Mouse (Mus musculus): Measurements from ENCODE around the gene Snx20.

Gene Snx20

GRCm38 (mm10) chr8:88604065-88605038 lies 31.6 kb downstream of the Snx20 start:
- peak; percentile 28 for DNase-seq (ENCODE audit: low spot score)

- no peak for DNase-seq (ENCODE audit: low spot score)
Measured at GRCm38 (mm10) chr8:88603446-88603989, 32.4 kb downstream of the Snx20 start.

- DNase-seq (ENCODE audit: low spot score) = no peak
Measured at GRCm38 (mm10) chr8:88599491-88599890, 36.4 kb downstream of the Snx20 start.

- no peak for DNase-seq (ENCODE audit: low spot score)
Measured at GRCm38 (mm10) chr8:88598578-88598977, 37.4 kb downstream of the Snx20 start.

- DNase-seq (ENCODE audit: low spot score) = no peak
Measured at GRCm38 (mm10) chr8:88596042-88596441, 39.9 kb downstream of the Snx20 start.

- no peak for DNase-seq (ENCODE audit: low spot score)
Measured at GRCm38 (mm10) chr8:88593947-88594346, 42.0 kb downstream of the Snx20 start.

DNA sequence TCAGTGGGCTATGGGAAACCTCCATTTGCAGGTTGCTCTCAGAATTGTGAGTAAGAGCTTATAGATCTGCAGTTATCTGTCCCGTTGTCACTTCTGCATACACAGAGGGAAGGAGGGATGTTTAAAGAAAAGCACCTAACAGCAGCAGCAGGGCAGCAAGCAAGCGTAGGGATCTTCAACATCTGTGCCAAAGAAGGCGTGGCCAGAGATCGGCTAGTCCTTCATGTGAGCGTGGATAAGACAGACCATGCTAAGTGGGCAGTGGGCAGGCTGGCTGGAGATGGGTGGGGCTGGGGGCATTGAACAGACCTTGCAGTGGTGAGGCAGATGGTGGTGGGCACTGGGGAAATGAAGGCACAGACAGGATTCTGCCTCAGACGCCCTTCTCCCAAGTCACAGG lies 45.7 kb downstream of the Snx20 start:
- no peak for DNase-seq (ENCODE audit: low spot score)

GRCm38 (mm10) chr8:88588205-88588889 lies 47.6 kb downstream of the Snx20 start:
- no peak for DNase-seq (ENCODE audit: low spot score)

GRCm38 (mm10) chr8:88583863-88584262 lies 52.1 kb downstream of the Snx20 start:
- no peak for DNase-seq (ENCODE audit: low spot score)

DNA sequence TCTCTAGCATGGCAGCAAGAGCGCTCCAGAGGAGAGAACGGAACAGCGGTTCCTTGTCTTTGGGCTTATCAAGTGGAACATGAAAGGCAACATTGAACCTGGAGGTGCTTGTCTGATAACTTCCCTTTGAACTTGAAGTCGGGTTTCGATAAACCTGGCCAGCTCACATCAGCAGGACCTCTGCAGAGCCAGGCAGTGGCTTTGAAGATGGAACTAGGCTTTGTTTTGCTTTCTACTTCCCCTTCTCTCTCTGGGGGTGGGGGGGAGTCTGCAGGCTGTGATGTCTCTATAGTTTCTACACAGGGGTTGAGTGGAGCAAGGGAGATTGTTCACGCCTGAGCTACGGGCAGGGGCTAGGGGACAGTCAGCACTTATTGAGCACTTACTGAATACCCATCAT lies 55.1 kb downstream of the Snx20 start:
- DNase-seq (ENCODE audit: low spot score) = no peak

DNA sequence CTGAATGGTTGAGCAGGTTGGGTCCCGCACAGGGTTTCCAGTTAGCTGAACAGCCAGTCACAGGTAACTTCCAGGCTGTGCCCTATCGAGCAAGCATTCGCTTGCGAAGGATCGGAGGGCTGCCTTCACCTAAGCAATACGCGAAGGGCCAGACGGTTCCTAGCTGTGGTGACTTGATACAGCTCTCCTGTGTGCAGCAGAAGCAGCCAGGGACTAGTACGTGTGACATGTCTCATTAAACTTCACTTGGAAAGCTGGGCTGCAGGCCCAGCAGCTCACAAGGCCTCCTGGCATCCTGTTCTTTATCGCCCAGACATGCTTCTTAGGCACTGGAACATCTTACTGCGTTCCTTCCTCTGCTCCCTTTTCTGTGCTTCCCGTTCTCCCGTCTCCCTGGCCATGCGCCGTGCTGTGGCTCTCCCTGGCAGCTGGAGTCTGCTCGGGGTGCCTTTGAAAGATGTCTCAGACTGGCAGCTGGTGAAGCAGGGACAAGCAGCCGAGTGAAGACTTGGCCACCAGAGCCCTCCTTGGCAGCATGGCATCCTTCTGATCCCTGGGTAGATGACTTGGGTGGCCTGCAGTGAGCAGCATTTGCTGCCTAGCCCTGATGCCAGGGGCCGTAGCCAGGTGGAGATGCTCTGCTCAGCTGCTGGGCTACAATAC lies 56.1 kb downstream of the Snx20 start:
- no peak for DNase-seq (ENCODE audit: low spot score)

DNA sequence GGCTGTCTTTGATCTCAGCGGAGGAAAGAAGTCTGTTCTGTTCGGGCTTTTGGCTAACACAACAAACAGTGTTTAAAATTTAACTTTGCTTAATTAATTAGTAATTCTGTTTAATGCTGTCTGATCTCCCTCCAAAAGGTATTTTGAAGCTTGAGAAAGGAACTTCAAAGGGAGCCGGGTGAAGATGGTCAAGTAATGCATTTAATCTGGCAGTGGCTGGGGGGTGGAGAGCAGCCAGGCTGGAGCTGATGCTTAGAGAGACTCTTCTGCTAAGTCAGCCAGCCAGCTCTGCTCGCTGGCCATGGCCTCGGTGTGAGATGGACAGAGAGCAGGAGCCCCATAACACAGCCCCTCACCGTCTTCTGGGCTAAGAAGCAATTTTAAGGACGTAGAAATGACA lies 56.7 kb downstream of the Snx20 start:
- no peak for DNase-seq (ENCODE audit: low spot score)

DNA sequence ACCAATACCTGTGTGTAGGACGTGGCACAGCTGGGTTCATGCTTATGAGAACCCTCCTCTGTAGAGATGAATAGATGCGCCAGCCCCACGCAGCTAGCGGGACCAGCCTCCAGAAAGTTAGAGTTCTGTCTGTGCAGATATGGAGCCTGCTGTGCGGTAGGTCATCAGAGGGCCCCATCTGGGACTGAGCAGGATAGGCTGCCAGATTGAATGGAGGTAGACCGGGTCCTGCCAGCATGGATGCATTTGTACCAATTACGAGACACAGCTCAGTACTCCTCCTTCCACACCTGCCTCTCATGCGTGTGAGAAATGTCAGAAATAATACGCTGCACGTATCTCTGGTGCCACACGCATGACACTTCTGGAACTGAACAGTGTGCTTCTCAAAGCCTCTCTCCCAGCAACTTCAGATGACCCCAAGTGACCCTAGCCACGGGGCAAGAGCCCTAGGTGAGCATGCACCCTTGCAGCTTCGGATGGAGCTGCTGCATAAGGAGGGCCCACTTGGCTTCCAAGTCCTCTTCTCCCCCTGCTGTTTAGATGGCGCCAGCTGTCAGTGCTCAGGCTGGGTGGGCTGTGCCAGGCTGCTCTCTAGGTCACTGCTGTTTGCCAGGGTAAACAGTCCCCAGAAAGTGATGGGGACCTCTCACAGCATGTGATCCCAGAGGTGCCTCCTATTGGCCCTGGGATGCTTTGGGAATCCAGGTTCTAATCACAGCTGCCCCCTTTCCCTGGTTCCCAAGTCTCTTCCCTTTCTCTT lies 57.3 kb downstream of the Snx20 start:
- DNase-seq (ENCODE audit: low spot score) = no peak

GRCm38 (mm10) chr8:88577666-88578065 lies 58.3 kb downstream of the Snx20 start:
- DNase-seq (ENCODE audit: low spot score) = no peak
